Mouse (Mus musculus): Measurements from ENCODE around the gene Epb41l2. TPM values are rescaled to one million over a fixed set of nuclear protein-coding genes. Genes with fewer than 3 reads are reported as not detected.
A peak's percentile ranks its signal among the peaks of the same experiment; 100 is the strongest.

Epb41l2 gene
- total RNA-seq, 2 experiments from 2014 or later = 21.9 to 29.9 TPM

- DNase-seq (ENCODE audit: low spot score) = no peak
Observed at GRCm38 (mm10) chr10:25434358-25435044, 74.9 kb downstream of the Epb41l2 start.

GRCm38 (mm10) chr10:25436703-25437401 is 77.3 kb downstream of the Epb41l2 start:
- peak; percentile 49 for DNase-seq (ENCODE audit: low spot score)

- no peak for DNase-seq (ENCODE audit: low spot score)
Observed at GRCm38 (mm10) chr10:25437586-25438298, 78.1 kb downstream of the Epb41l2 start.

GRCm38 (mm10) chr10:25438299-25438680 is 78.7 kb downstream of the Epb41l2 start:
- DNase-seq (ENCODE audit: low spot score) = no peak

- DNase-seq (ENCODE audit: low spot score) = no peak
Observed at GRCm38 (mm10) chr10:25439163-25439562, 79.6 kb downstream of the Epb41l2 start.

GRCm38 (mm10) chr10:25439856-25440255 is 80.3 kb downstream of the Epb41l2 start:
- DNase-seq (ENCODE audit: low spot score) = no peak

- DNase-seq (ENCODE audit: low spot score) = no peak
Observed at GRCm38 (mm10) chr10:25441405-25441804, 81.8 kb downstream of the Epb41l2 start.

GRCm38 (mm10) chr10:25443626-25444025 is 84.0 kb downstream of the Epb41l2 start:
- no peak for DNase-seq (ENCODE audit: low spot score)

GRCm38 (mm10) chr10:25444198-25444783 is 84.7 kb downstream of the Epb41l2 start:
- DNase-seq (ENCODE audit: low spot score) = no peak

- DNase-seq (ENCODE audit: low spot score) = no peak
Observed at GRCm38 (mm10) chr10:25446953-25447525, 87.4 kb downstream of the Epb41l2 start.

- DNase-seq (ENCODE audit: low spot score) = no peak
Observed at GRCm38 (mm10) chr10:25448676-25449075, 89.1 kb downstream of the Epb41l2 start.

- DNase-seq (ENCODE audit: low spot score) = no peak
Observed at GRCm38 (mm10) chr10:25449312-25450020, 89.9 kb downstream of the Epb41l2 start.

- DNase-seq (ENCODE audit: low spot score) = no peak
Observed at GRCm38 (mm10) chr10:25453150-25453549, 93.6 kb downstream of the Epb41l2 start.

GRCm38 (mm10) chr10:25453772-25454171 is 94.2 kb downstream of the Epb41l2 start:
- no peak for DNase-seq (ENCODE audit: low spot score)

GRCm38 (mm10) chr10:25457118-25457517 is 97.5 kb downstream of the Epb41l2 start:
- DNase-seq (ENCODE audit: low spot score) = no peak

GRCm38 (mm10) chr10:25457996-25458395 is 98.4 kb downstream of the Epb41l2 start:
- no peak for DNase-seq (ENCODE audit: low spot score)

- no peak for DNase-seq (ENCODE audit: low spot score)
Observed at GRCm38 (mm10) chr10:25461832-25462231, 102.2 kb downstream of the Epb41l2 start.

GRCm38 (mm10) chr10:25462669-25463068 is 103.1 kb downstream of the Epb41l2 start:
- no peak for DNase-seq (ENCODE audit: low spot score)

GRCm38 (mm10) chr10:25466493-25466892 is 106.9 kb downstream of the Epb41l2 start:
- DNase-seq (ENCODE audit: low spot score) = no peak

GRCm38 (mm10) chr10:25471944-25472343 is 112.3 kb downstream of the Epb41l2 start:
- no peak for DNase-seq (ENCODE audit: low spot score)

GRCm38 (mm10) chr10:25479716-25480115 is 120.1 kb downstream of the Epb41l2 start:
- no peak for DNase-seq (ENCODE audit: low spot score)
